Mouse (Mus musculus): ENCODE measurements around the gene Gm38392. TPM values are rescaled to one million over a fixed set of nuclear protein-coding genes. Genes with fewer than 3 reads are reported as not detected.
"Not testable (repeated sequence)": the region's sequence is repeated elsewhere in the genome, so short reads cannot be mapped to it uniquely, and the experiment has no call there.

Gene Gm38392
- polyA plus RNA-seq, 1 experiment from 2014 or later = 0.35 TPM

GRCm38 (mm10) chr3:88296561-88297318 is 9.7 kb upstream of the Gm38392 start, which contains the start of the genes Tsacc and Cct3:
Gene Tsacc (minus strand): TSS chr3:88296999.
Gene Cct3 (plus strand): TSS chr3:88297116.
- peak within 1 kb of the TSS; percentile 83 for H3K9ac ChIP-seq
- H3K9me3 ChIP-seq = no peaks in the 10 kb centered on the region
- under 1% methylated on average over 44 of the region's 44 CpGs for WGBS
- peak within 1 kb of the TSS; percentile 95 for H3K27ac ChIP-seq
- no peaks in the 10 kb centered on the region for H3K27me3 ChIP-seq
- H3K36me3 ChIP-seq = peaks cover 29% of the 10 kb centered on the region
- peak within 1 kb of the TSS; percentile 74 for H3K4me2 ChIP-seq
- peaks cover 17% of the 10 kb centered on the region for H3K4me1 ChIP-seq
- peak; percentile 99 for ATAC-seq (ENCODE audit: borderline replicate concordance, extremely low read depth, low FRiP score, low TSS enrichment)
- peak within 1 kb of the TSS; percentile 85 for H3K4me3 ChIP-seq

- H3K9ac ChIP-seq = peak overlapping the region; percentile 73
- H3K4me3 ChIP-seq = peak overlapping the region; percentile 85
- no peak for ATAC-seq (ENCODE audit: borderline replicate concordance, extremely low read depth, low FRiP score, low TSS enrichment)
- peak overlapping the region; percentile 72 for H3K4me2 ChIP-seq
- no peaks in the 10 kb centered on the region for H3K9me3 ChIP-seq
- no peaks in the 10 kb centered on the region for H3K27me3 ChIP-seq
- peaks cover 23% of the 10 kb centered on the region for H3K36me3 ChIP-seq
- WGBS = 1% methylated on average over 12 of the region's 12 CpGs
- peak overlapping the region; percentile 95 for H3K27ac ChIP-seq
- peaks cover 17% of the 10 kb centered on the region for H3K4me1 ChIP-seq
These were observed 9.1 kb upstream of the Gm38392 start for GRCm38 (mm10) chr3:88296110-88296560.

GRCm38 (mm10) chr3:88295272-88295671 is 8.3 kb upstream of the Gm38392 start:
- not testable (repeated sequence) for H3K9me3 ChIP-seq; H3K27me3 ChIP-seq; H3K9ac ChIP-seq; ATAC-seq (ENCODE audit: borderline replicate concordance, extremely low read depth, low FRiP score, low TSS enrichment); H3K27ac ChIP-seq
- Histone ChIP-seq H3K4me1 (peaks cover 17% of the 10 kb centered on the region), H3K36me3 (peaks cover 15% of the 10 kb centered on the region), H3K4me3 (peak overlapping the region; percentile 85; the same call in 1 of the 2 replicates), H3K4me2 (peak overlapping the region; percentile 72)
- 63% methylated on average over 1 of the region's 1 CpGs for WGBS

- no peak overlapping the region for H3K4me2 ChIP-seq
- WGBS = 51% methylated on average over 4 of the region's 4 CpGs
These were observed 5.0 kb upstream of the Gm38392 start for GRCm38 (mm10) chr3:88291970-88292369.

GRCm38 (mm10) chr3:88288133-88288713 is 1.2 kb upstream of the Gm38392 start:
- not testable (repeated sequence) for H3K4me1 ChIP-seq; H3K4me2 ChIP-seq; H3K36me3 ChIP-seq; ATAC-seq (ENCODE audit: borderline replicate concordance, extremely low read depth, low FRiP score, low TSS enrichment); H3K27me3 ChIP-seq; H3K9ac ChIP-seq; H3K4me3 ChIP-seq; H3K9me3 ChIP-seq
- H3K27ac ChIP-seq = peak overlapping the region; percentile 48; the same call in 1 of the 2 replicates
- 70% methylated on average over 10 of the region's 10 CpGs for WGBS

More at GRCm38 (mm10) chr3:88291970-88292369, 5.0 kb upstream of the Gm38392 start:
- H3K36me3 ChIP-seq = no peaks in the 10 kb centered on the region
- no peaks in the 10 kb centered on the region for H3K27me3 ChIP-seq
- H3K4me3 ChIP-seq = no peak overlapping the region
- H3K27ac ChIP-seq = no peak overlapping the region
- no peak for ATAC-seq (ENCODE audit: borderline replicate concordance, extremely low read depth, low FRiP score, low TSS enrichment)
- H3K9ac ChIP-seq = no peak overlapping the region
- H3K4me1 ChIP-seq = peaks cover 3% of the 10 kb centered on the region
- H3K9me3 ChIP-seq = no peaks in the 10 kb centered on the region

GRCm38 (mm10) chr3:88285565-88285895 is 1.5 kb downstream of the Gm38392 start:
- ATAC-seq (ENCODE audit: borderline replicate concordance, extremely low read depth, low FRiP score, low TSS enrichment); H3K27me3 ChIP-seq; H3K4me1 ChIP-seq; H3K9ac ChIP-seq; H3K36me3 ChIP-seq; H3K9me3 ChIP-seq; H3K4me3 ChIP-seq; H3K4me2 ChIP-seq; H3K27ac ChIP-seq: not testable (repeated sequence)
- 72% methylated on average over 2 of the region's 2 CpGs for WGBS

- not testable (repeated sequence) for H3K9me3 ChIP-seq; ATAC-seq (ENCODE audit: borderline replicate concordance, extremely low read depth, low FRiP score, low TSS enrichment); H3K4me1 ChIP-seq; H3K36me3 ChIP-seq; H3K27me3 ChIP-seq; H3K9ac ChIP-seq; H3K27ac ChIP-seq; H3K4me2 ChIP-seq; H3K4me3 ChIP-seq
- 95% methylated on average over 14 of the region's 14 CpGs for WGBS
These were observed 2.0 kb downstream of the Gm38392 start for GRCm38 (mm10) chr3:88284815-88285564.

GRCm38 (mm10) chr3:88281141-88281916 is 5.7 kb downstream of the Gm38392 start:
- WGBS = 59% methylated on average over 11 of the region's 11 CpGs
- not testable (repeated sequence) for H3K27me3 ChIP-seq; H3K9ac ChIP-seq; H3K36me3 ChIP-seq; H3K4me1 ChIP-seq; H3K27ac ChIP-seq; H3K4me2 ChIP-seq; H3K9me3 ChIP-seq; H3K4me3 ChIP-seq; ATAC-seq (ENCODE audit: borderline replicate concordance, extremely low read depth, low FRiP score, low TSS enrichment)

GRCm38 (mm10) chr3:88280035-88280434 is 7.0 kb downstream of the Gm38392 start:
- Histone ChIP-seq H3K27me3 (no peaks in the 10 kb centered on the region), H3K4me2 (no peak overlapping the region), H3K9me3 (no peaks in the 10 kb centered on the region), H3K9ac (no peak overlapping the region), H3K4me1 (no peaks in the 10 kb centered on the region), H3K27ac (no peak overlapping the region), H3K4me3 (no peak overlapping the region), H3K36me3 (no peaks in the 10 kb centered on the region)
- ATAC-seq (ENCODE audit: borderline replicate concordance, extremely low read depth, low FRiP score, low TSS enrichment) = no peak
- 81% methylated on average over 2 of the region's 2 CpGs for WGBS

- no peak for ATAC-seq (ENCODE audit: borderline replicate concordance, extremely low read depth, low FRiP score, low TSS enrichment)
These were observed 10.4 kb downstream of the Gm38392 start for GRCm38 (mm10) chr3:88276529-88277143.

GRCm38 (mm10) chr3:88276121-88276520 is 10.9 kb downstream of the Gm38392 start:
- H3K36me3 ChIP-seq = no peaks in the 10 kb centered on the region
- no peak overlapping the region for H3K27ac ChIP-seq
- no peak overlapping the region for H3K9ac ChIP-seq
- no peak for ATAC-seq (ENCODE audit: borderline replicate concordance, extremely low read depth, low FRiP score, low TSS enrichment)
- H3K27me3 ChIP-seq = no peaks in the 10 kb centered on the region
- H3K9me3 ChIP-seq = no peaks in the 10 kb centered on the region
- no peaks in the 10 kb centered on the region for H3K4me1 ChIP-seq
- H3K4me3 ChIP-seq = no peak overlapping the region
- 74% methylated on average over 2 of the region's 2 CpGs for WGBS
- no peak overlapping the region for H3K4me2 ChIP-seq

More at GRCm38 (mm10) chr3:88276529-88277143, 10.4 kb downstream of the Gm38392 start:
- Histone ChIP-seq H3K9me3 (no peaks in the 10 kb centered on the region), H3K36me3 (no peaks in the 10 kb centered on the region), H3K4me2 (no peak overlapping the region), H3K4me3 (no peak overlapping the region), H3K27me3 (no peaks in the 10 kb centered on the region), H3K4me1 (no peaks in the 10 kb centered on the region), H3K27ac (no peak overlapping the region), H3K9ac (no peak overlapping the region)
- 36% methylated on average over 7 of the region's 7 CpGs for WGBS
